13 mouse cellular contexts compared by ENCODE assay signal in the genomic region with DNA sequence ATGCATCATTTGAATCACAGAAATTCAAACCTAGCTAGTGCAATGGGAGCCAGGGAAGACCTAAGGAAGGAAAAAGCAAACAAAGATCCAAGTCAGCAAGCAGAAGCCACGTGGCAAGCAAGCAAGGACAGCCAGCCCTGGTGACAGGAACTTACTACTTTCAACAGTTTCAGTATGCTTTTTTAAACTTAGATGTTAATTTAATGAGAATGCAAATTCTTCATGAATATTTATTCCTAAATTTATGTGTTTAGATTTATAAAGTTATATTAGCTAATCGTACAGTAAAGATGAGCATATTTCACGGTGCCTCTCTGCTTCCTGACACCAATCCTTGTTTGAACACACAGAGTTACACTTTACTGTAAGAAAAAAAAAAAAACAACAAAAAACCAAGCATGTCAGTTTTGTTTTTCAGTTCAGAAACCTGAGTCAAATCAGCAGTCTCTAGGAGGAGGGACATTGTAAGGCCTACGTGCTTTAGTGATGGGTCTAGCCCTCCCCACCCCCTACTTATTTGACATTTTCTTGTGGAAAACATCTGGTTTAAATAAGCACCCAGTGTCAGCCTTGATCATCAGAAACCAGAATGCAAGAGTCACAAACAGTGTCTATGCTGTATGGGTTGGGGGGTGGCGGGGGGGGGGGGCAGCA.
DNase-seq lines count a peak whose midpoint lies in the region; ATAC-seq and TF ChIP-seq lines count a peak whose summit lies in the region.
"Had no signal": no experiment of that assay in that cellular context is flagged by ENCODE, and none has a peak within 500 bp of the region (broad histone marks: within the 10 kb centered on the region; RNA-seq: fewer than 3 reads in every experiment).

No protein-coding gene starts in this region.

- no peaks in the 10 kb centered on the region for H3K9me3 ChIP-seq in liver, embryonic 12.5 days (replicated peaks)
- H3K9me3 ChIP-seq in liver, embryonic 11.5 days (ENCODE audit: control insufficient read depth, low read length): no peaks in the 10 kb centered on the region
- H3K9me3 ChIP-seq in limb, embryonic 14.5 days (ENCODE audit: control insufficient read depth, low read length): no peaks in the 10 kb centered on the region
- no peaks in the 10 kb centered on the region for H3K9me3 ChIP-seq in heart, embryonic 12.5 days (replicated peaks)
- H3K9me3 ChIP-seq: neural tube, embryonic 12.5 days had no signal

- ATAC-seq in liver, embryonic 12.5 days: no peak
- ATAC-seq in liver, embryonic 11.5 days (replicated peaks; ENCODE audit: low FRiP score): no peak
- peak; percentile 64 for ATAC-seq in CD4-positive, CD25-positive, alpha-beta regulatory T cell, adult 4 months
- ATAC-seq in limb, embryonic 14.5 days (ENCODE audit: low FRiP score, low read depth): no peak
- no peak for ATAC-seq in heart, embryonic 12.5 days (ENCODE audit: insufficient number of reproducible peaks, low FRiP score)
- ATAC-seq: hindbrain, postnatal 0 days had no signal

- H3K4me1 ChIP-seq in liver, embryonic 12.5 days: peaks cover 25% of the 10 kb centered on the region
- H3K4me1 ChIP-seq in liver, embryonic 11.5 days (replicated peaks; ENCODE audit: control insufficient read depth, insufficient read depth, low read length): peaks cover 16% of the 10 kb centered on the region
- peaks cover 7% of the 10 kb centered on the region; the same call in 1 of the 2 replicates for H3K4me1 ChIP-seq in brown adipose tissue, adult 24 weeks (ENCODE audit: control insufficient read depth, insufficient read depth, insufficient read length, low read length)
- H3K4me1 ChIP-seq in limb, embryonic 14.5 days (ENCODE audit: control insufficient read depth, insufficient read depth, low read length): peaks cover 9% of the 10 kb centered on the region
- H3K4me1 ChIP-seq in heart, embryonic 12.5 days (replicated peaks): peaks cover 20% of the 10 kb centered on the region; the same call in 1 of the 2 replicates

- 0 out of 2 replicates have a peak overlapping the region, but pooled peaks have one; percentile 30 for H3K27ac ChIP-seq in liver, embryonic 12.5 days
- no peak overlapping the region for H3K27ac ChIP-seq in liver, embryonic 11.5 days (ENCODE audit: low read depth, low read length)
- peak overlapping the region; percentile 74 for H3K27ac ChIP-seq in brown adipose tissue, adult 24 weeks (replicated peaks; ENCODE audit: low read depth, low read length)
- H3K27ac ChIP-seq in limb, embryonic 14.5 days (replicated peaks; ENCODE audit: low read depth, low read length): 0 out of 2 replicates have a peak overlapping the region, but pooled peaks have one; percentile 33
- H3K27ac ChIP-seq in heart, embryonic 12.5 days (ENCODE audit: poor library complexity, severe bottlenecking): no peak overlapping the region
- H3K27ac ChIP-seq: hindbrain, postnatal 0 days; neural tube, embryonic 12.5 days had no signal

- H3K36me3 ChIP-seq in liver, embryonic 12.5 days: no peaks in the 10 kb centered on the region
- no peaks in the 10 kb centered on the region for H3K36me3 ChIP-seq in liver, embryonic 11.5 days (ENCODE audit: control insufficient read depth, insufficient read depth, low read length)
- H3K36me3 ChIP-seq in limb, embryonic 14.5 days (ENCODE audit: control insufficient read depth, insufficient read depth, low read length): no peaks in the 10 kb centered on the region
- H3K36me3 ChIP-seq in heart, embryonic 12.5 days: no peaks in the 10 kb centered on the region
- H3K36me3 ChIP-seq: neural tube, embryonic 12.5 days had no signal

- no peaks in the 10 kb centered on the region for H3K27me3 ChIP-seq in liver, embryonic 12.5 days (replicated peaks)
- no peaks in the 10 kb centered on the region for H3K27me3 ChIP-seq in liver, embryonic 11.5 days (replicated peaks; ENCODE audit: control insufficient read depth, insufficient read depth, low read length)
- H3K27me3 ChIP-seq in limb, embryonic 14.5 days (ENCODE audit: control insufficient read depth, insufficient read depth, low read length): no peaks in the 10 kb centered on the region
- no peaks in the 10 kb centered on the region for H3K27me3 ChIP-seq in heart, embryonic 12.5 days (replicated peaks)
- H3K27me3 ChIP-seq: neural tube, embryonic 12.5 days had no signal

- no peak overlapping the region for H3K4me3 ChIP-seq in liver, embryonic 12.5 days
- H3K4me3 ChIP-seq in liver, embryonic 11.5 days (ENCODE audit: low read depth, low read length): no peak overlapping the region
- no peak overlapping the region for H3K4me3 ChIP-seq in brown adipose tissue, adult 24 weeks (ENCODE audit: insufficient read depth, low read depth, low read length)
- no peak overlapping the region for H3K4me3 ChIP-seq in limb, embryonic 14.5 days (replicated peaks; ENCODE audit: low read length)
- H3K4me3 ChIP-seq in heart, embryonic 12.5 days: no peak overlapping the region
- H3K4me3 ChIP-seq: erythroblast, embryonic 14.5 days; neural tube, embryonic 12.5 days had no signal

- TF ChIP-seq POLR2A in limb, embryonic 14.5 days (IDR thresholded peaks at IDR 0.05; ENCODE audit: borderline replicate concordance, extremely low read depth, insufficient read depth, insufficient read length): no peak

- WGBS in liver, embryonic 12.5 days (ENCODE audit: insufficient replicate concordance): 70% methylated on average over 5 of the region's 5 CpGs
- WGBS in liver, embryonic 11.5 days: 61% methylated on average over 5 of the region's 5 CpGs
- 66% methylated on average over 5 of the region's 5 CpGs for WGBS in limb, embryonic 14.5 days
- WGBS in heart, embryonic 12.5 days: 72% methylated on average over 5 of the region's 5 CpGs

- no peak overlapping the region for H3K4me2 ChIP-seq in liver, embryonic 12.5 days
- H3K4me2 ChIP-seq in liver, embryonic 11.5 days: no peak overlapping the region
- no peak overlapping the region for H3K4me2 ChIP-seq in limb, embryonic 14.5 days (replicated peaks; ENCODE audit: low read depth, low read length, severe bottlenecking)
- no peak overlapping the region for H3K4me2 ChIP-seq in heart, embryonic 12.5 days
- H3K4me2 ChIP-seq: neural tube, embryonic 12.5 days had no signal

- H3K9ac ChIP-seq in liver, embryonic 12.5 days: no peak overlapping the region
- H3K9ac ChIP-seq in liver, embryonic 11.5 days (ENCODE audit: low read depth, low read length): no peak overlapping the region
- no peak overlapping the region for H3K9ac ChIP-seq in limb, embryonic 14.5 days (ENCODE audit: low read depth, low read length, severe bottlenecking)
- no peak overlapping the region for H3K9ac ChIP-seq in heart, embryonic 12.5 days
- H3K9ac ChIP-seq: neural tube, embryonic 12.5 days had no signal

- no peak for DNase-seq in liver, embryonic 11.5 days (ENCODE audit: low spot score)
- DNase-seq in limb, embryonic 14.5 days (ENCODE audit: low spot score): no peak
- DNase-seq in left cerebral cortex, adult 8-10 months (ENCODE audit: low spot score in 2 of 2): no peak
- DNase-seq: cerebellum, adult 18-20 months; lung, adult 2 months; right cerebral cortex, postnatal 25 days had no signal

Comparison
In these comparisons a context has a peak if more than half of its experiments do, and no peak if none do; other contexts are left out.
1. H3K27ac ChIP-seq: peak in liver, embryonic 12.5 days (single experiment), brown adipose tissue, adult 24 weeks (single experiment) and limb, embryonic 14.5 days (single experiment); none in liver, embryonic 11.5 days (single experiment) and heart, embryonic 12.5 days (single experiment).